Mouse (Mus musculus): ENCODE results near the gene Elf4. TPM values are rescaled to one million over a fixed set of nuclear protein-coding genes. Genes with fewer than 3 reads are reported as not detected.

Gene Elf4
- polyA plus RNA-seq, 1 experiment: 7.0 TPM

GRCm38 (mm10) chrX:48412629-48413028 is 50.3 kb downstream of the Elf4 start:
- TF ChIP-seq E2F4 (IDR thresholded peaks at IDR 0.05; ENCODE audit: insufficient read depth) (no peak), SRF (IDR thresholded peaks at IDR 0.05; ENCODE audit: control insufficient read depth, insufficient read length, low read depth) (no peak), MYOG (IDR thresholded peaks at IDR 0.05; ENCODE audit: control insufficient read depth in 1 of 3, insufficient read depth in 1 of 3, insufficient read length in 2 of 3, low read depth in 2 of 3) (no peak), MAX (IDR thresholded peaks at IDR 0.05; ENCODE audit: low read depth) (no peak), REST (IDR thresholded peaks at IDR 0.05; ENCODE audit: insufficient read depth, insufficient read length) (no peak), CEBPB (IDR thresholded peaks at IDR 0.05; ENCODE audit: insufficient read depth, poor library complexity, severe bottlenecking) (no peak), POLR2A (IDR thresholded peaks at IDR 0.05; ENCODE audit: insufficient read length, low read depth) (no peak), POLR2AphosphoS2 (IDR thresholded peaks at IDR 0.05; ENCODE audit: insufficient read length, low read depth) (no peak), TCF3 (IDR thresholded peaks at IDR 0.05; ENCODE audit: insufficient read length, low read depth) (no peak), MYOD1 (IDR thresholded peaks at IDR 0.05; ENCODE audit: control insufficient read depth in 1 of 3, insufficient read length in 2 of 3, low read depth in 2 of 3) (no peak), USF1 (IDR thresholded peaks at IDR 0.05; ENCODE audit: low read depth) (no peak), TCF12 (IDR thresholded peaks at IDR 0.05; ENCODE audit: insufficient read depth, poor library complexity, severe bottlenecking) (no peak)
- Histone ChIP-seq H3K4me3 (no peak overlapping the region), H3K27me3 (ENCODE audit: control insufficient read depth, insufficient read depth, insufficient read length) (no peaks in the 10 kb centered on the region), H3ac (ENCODE audit: control insufficient read depth, insufficient read length) (no peak overlapping the region), H3K79me2 (ENCODE audit: control insufficient read depth, insufficient read depth) (no peaks in the 10 kb centered on the region), H3K4me2 (ENCODE audit: low read depth) (no peak overlapping the region), H3K36me3 (ENCODE audit: control insufficient read depth, insufficient read depth) (no peaks in the 10 kb centered on the region)

- Histone ChIP-seq H3K27me3 (ENCODE audit: control insufficient read depth, insufficient read depth, insufficient read length) (no peaks in the 10 kb centered on the region), H3K4me3 (peak overlapping the region; percentile 14), H3K79me2 (ENCODE audit: control insufficient read depth, insufficient read depth) (no peaks in the 10 kb centered on the region), H3ac (ENCODE audit: control insufficient read depth, insufficient read length) (no peak overlapping the region), H3K4me2 (ENCODE audit: low read depth) (peak overlapping the region; percentile 24), H3K36me3 (ENCODE audit: control insufficient read depth, insufficient read depth) (no peaks in the 10 kb centered on the region)
- TF ChIP-seq E2F4 (IDR thresholded peaks at IDR 0.05; ENCODE audit: insufficient read depth): no peak
- TF ChIP-seq MAX (IDR thresholded peaks at IDR 0.05; ENCODE audit: low read depth): no peak
- no peak for TF ChIP-seq TCF3 (IDR thresholded peaks at IDR 0.05; ENCODE audit: insufficient read length, low read depth)
- TF ChIP-seq USF1 (IDR thresholded peaks at IDR 0.05; ENCODE audit: low read depth): no peak
- no peak for TF ChIP-seq MYOG (IDR thresholded peaks at IDR 0.05; ENCODE audit: control insufficient read depth in 1 of 3, insufficient read depth in 1 of 3, insufficient read length in 2 of 3, low read depth in 2 of 3)
- TF ChIP-seq CEBPB (IDR thresholded peaks at IDR 0.05; ENCODE audit: insufficient read depth, poor library complexity, severe bottlenecking): no peak
- no peak for TF ChIP-seq SRF (IDR thresholded peaks at IDR 0.05; ENCODE audit: control insufficient read depth, insufficient read length, low read depth)
- no peak for TF ChIP-seq POLR2AphosphoS2 (IDR thresholded peaks at IDR 0.05; ENCODE audit: insufficient read length, low read depth)
- no peak for TF ChIP-seq REST (IDR thresholded peaks at IDR 0.05; ENCODE audit: insufficient read depth, insufficient read length)
- TF ChIP-seq MYOD1 (IDR thresholded peaks at IDR 0.05; ENCODE audit: control insufficient read depth in 1 of 3, insufficient read length in 2 of 3, low read depth in 2 of 3): no peak
Observed at GRCm38 (mm10) chrX:48410388-48410776, 52.5 kb downstream of the Elf4 start.

- Histone ChIP-seq H3ac (ENCODE audit: control insufficient read depth, insufficient read length) (no peak overlapping the region), H3K79me2 (ENCODE audit: control insufficient read depth, insufficient read depth) (no peaks in the 10 kb centered on the region), H3K4me2 (ENCODE audit: low read depth) (peak overlapping the region; percentile 59), H3K36me3 (ENCODE audit: control insufficient read depth, insufficient read depth) (no peaks in the 10 kb centered on the region), H3K27me3 (ENCODE audit: control insufficient read depth, insufficient read depth, insufficient read length) (no peaks in the 10 kb centered on the region), H3K4me3 (peak overlapping the region; percentile 14)
- TF ChIP-seq POLR2AphosphoS2 (IDR thresholded peaks at IDR 0.05; ENCODE audit: insufficient read length, low read depth) (peak; percentile 85), SRF (IDR thresholded peaks at IDR 0.05; ENCODE audit: control insufficient read depth, insufficient read length, low read depth) (no peak)
Observed at GRCm38 (mm10) chrX:48409611-48410387, 53.1 kb downstream of the Elf4 start.

- no peak overlapping the region for H3K4me2 ChIP-seq (ENCODE audit: low read depth)
- no peaks in the 10 kb centered on the region for H3K36me3 ChIP-seq (ENCODE audit: control insufficient read depth, insufficient read depth)
- H3K27me3 ChIP-seq (ENCODE audit: control insufficient read depth, insufficient read depth, insufficient read length): no peaks in the 10 kb centered on the region
- TF ChIP-seq TCF3 (IDR thresholded peaks at IDR 0.05; ENCODE audit: insufficient read length, low read depth): no peak
- no peak for TF ChIP-seq USF1 (IDR thresholded peaks at IDR 0.05; ENCODE audit: low read depth)
- TF ChIP-seq TCF12 (IDR thresholded peaks at IDR 0.05; ENCODE audit: insufficient read depth, poor library complexity, severe bottlenecking): no peak
- no peak for TF ChIP-seq SRF (IDR thresholded peaks at IDR 0.05; ENCODE audit: control insufficient read depth, insufficient read length, low read depth)
- TF ChIP-seq POLR2AphosphoS2 (IDR thresholded peaks at IDR 0.05; ENCODE audit: insufficient read length, low read depth): no peak
- TF ChIP-seq E2F4 (IDR thresholded peaks at IDR 0.05; ENCODE audit: insufficient read depth): no peak
- TF ChIP-seq POLR2A (IDR thresholded peaks at IDR 0.05; ENCODE audit: insufficient read length, low read depth): no peak
- peak in 1 of 3 experiments; percentile 23 for TF ChIP-seq MYOD1 (IDR thresholded peaks at IDR 0.05; ENCODE audit: control insufficient read depth in 1 of 3, insufficient read length in 2 of 3, low read depth in 2 of 3)
- TF ChIP-seq MYOG (IDR thresholded peaks at IDR 0.05; ENCODE audit: control insufficient read depth in 1 of 3, insufficient read depth in 1 of 3, insufficient read length in 2 of 3, low read depth in 2 of 3): peak in 1 of 3 experiments; percentile 74
- no peak for TF ChIP-seq CEBPB (IDR thresholded peaks at IDR 0.05; ENCODE audit: insufficient read depth, poor library complexity, severe bottlenecking)
- no peak overlapping the region for H3K4me3 ChIP-seq
- no peaks in the 10 kb centered on the region for H3K79me2 ChIP-seq (ENCODE audit: control insufficient read depth, insufficient read depth)
- no peak overlapping the region for H3ac ChIP-seq (ENCODE audit: control insufficient read depth, insufficient read length)
Observed at GRCm38 (mm10) chrX:48405141-48405540, 57.8 kb downstream of the Elf4 start.

GRCm38 (mm10) chrX:48399994-48400393 is 62.9 kb downstream of the Elf4 start:
- TF ChIP-seq MYOG (IDR thresholded peaks at IDR 0.05; ENCODE audit: control insufficient read depth in 1 of 3, insufficient read depth in 1 of 3, insufficient read length in 2 of 3, low read depth in 2 of 3): no peak
- TF ChIP-seq POLR2A (IDR thresholded peaks at IDR 0.05; ENCODE audit: insufficient read length, low read depth): no peak
- no peak for TF ChIP-seq POLR2AphosphoS2 (IDR thresholded peaks at IDR 0.05; ENCODE audit: insufficient read length, low read depth)
- TF ChIP-seq CEBPB (IDR thresholded peaks at IDR 0.05; ENCODE audit: insufficient read depth, poor library complexity, severe bottlenecking): no peak
- no peak for TF ChIP-seq MYOD1 (IDR thresholded peaks at IDR 0.05; ENCODE audit: control insufficient read depth in 1 of 3, insufficient read length in 2 of 3, low read depth in 2 of 3)
- TF ChIP-seq USF1 (IDR thresholded peaks at IDR 0.05; ENCODE audit: low read depth): no peak
- TF ChIP-seq REST (IDR thresholded peaks at IDR 0.05; ENCODE audit: insufficient read depth, insufficient read length): no peak
- no peak for TF ChIP-seq TCF3 (IDR thresholded peaks at IDR 0.05; ENCODE audit: insufficient read length, low read depth)
- no peak for TF ChIP-seq SRF (IDR thresholded peaks at IDR 0.05; ENCODE audit: control insufficient read depth, insufficient read length, low read depth)
- Histone ChIP-seq H3K79me2 (ENCODE audit: control insufficient read depth, insufficient read depth) (no peaks in the 10 kb centered on the region), H3K36me3 (ENCODE audit: control insufficient read depth, insufficient read depth) (no peaks in the 10 kb centered on the region), H3K4me2 (ENCODE audit: low read depth) (no peak overlapping the region), H3ac (ENCODE audit: control insufficient read depth, insufficient read length) (no peak overlapping the region), H3K4me3 (no peak overlapping the region), H3K27me3 (ENCODE audit: control insufficient read depth, insufficient read depth, insufficient read length) (no peaks in the 10 kb centered on the region)

All from myocyte (in vitro differentiated cells).